ENCODE assay signal across 8 mouse cellular contexts in genomic region chr2:61811507-61812421, GRCm38 (mm10). TPM values are rescaled to one million over a fixed set of nuclear protein-coding genes. Genes with fewer than 3 reads are reported as not detected.
DNase-seq lines count a peak whose midpoint lies in the region; ATAC-seq and TF ChIP-seq lines count a peak whose summit lies in the region.

No protein-coding gene starts in this region.

- H3K4me1 ChIP-seq in lung, embryonic 15.5 days: peaks cover 25% of the 10 kb centered on the region
- H3K4me1 ChIP-seq in forebrain, embryonic 12.5 days: peaks cover 25% of the 10 kb centered on the region
- H3K4me1 ChIP-seq in hindbrain, postnatal 0 days (ENCODE audit: insufficient read depth, low read length): peaks cover 6% of the 10 kb centered on the region; the same call in 1 of the 2 replicates
- peaks cover 8% of the 10 kb centered on the region for H3K4me1 ChIP-seq in liver, embryonic 16.5 days (ENCODE audit: control insufficient read depth, low read depth, low read length)

- ATAC-seq in lung, embryonic 15.5 days (ENCODE audit: borderline replicate concordance, extremely low read depth, low FRiP score, low TSS enrichment): peak; percentile 81
- ATAC-seq in forebrain, embryonic 12.5 days (ENCODE audit: low FRiP score): peak; percentile 73
- ATAC-seq in hindbrain, postnatal 0 days: peak; percentile 55
- peak; percentile 48 for ATAC-seq in liver, embryonic 16.5 days (ENCODE audit: low read depth)

- H3K36me3 ChIP-seq in lung, embryonic 15.5 days: no peaks in the 10 kb centered on the region
- H3K36me3 ChIP-seq in forebrain, embryonic 12.5 days (replicated peaks): no peaks in the 10 kb centered on the region
- no peaks in the 10 kb centered on the region for H3K36me3 ChIP-seq in hindbrain, postnatal 0 days (ENCODE audit: insufficient read depth, low read length)
- no peaks in the 10 kb centered on the region for H3K36me3 ChIP-seq in liver, embryonic 16.5 days (ENCODE audit: control insufficient read depth, insufficient read depth)

- TF ChIP-seq CTCF in hindbrain, postnatal 0 days (IDR thresholded peaks at IDR 0.05; ENCODE audit: low read depth): no peak

- no peak for DNase-seq in lung, adult 18-20 months
- DNase-seq in adrenal gland, postnatal 36 days: peak; percentile 58 to 63
- peak; percentile 49 for DNase-seq in hindbrain, postnatal 0 days (ENCODE audit: low spot score)
- DNase-seq in retina, postnatal 1 day: peak; percentile 79
- no peak for DNase-seq in natural killer cell, adult 2 months (ENCODE audit: low spot score in 2 of 2)

- peak overlapping the region; percentile 97 for H3K4me2 ChIP-seq in lung, embryonic 15.5 days
- peak overlapping the region; percentile 85 for H3K4me2 ChIP-seq in forebrain, embryonic 12.5 days
- peak overlapping the region; percentile 78 for H3K4me2 ChIP-seq in hindbrain, postnatal 0 days (ENCODE audit: low read depth, low read length)
- H3K4me2 ChIP-seq in liver, embryonic 16.5 days (ENCODE audit: low read depth, low read length): peak overlapping the region; percentile 57

- H3K27me3 ChIP-seq in lung, embryonic 15.5 days: peaks cover 92% of the 10 kb centered on the region
- H3K27me3 ChIP-seq in forebrain, embryonic 12.5 days: peaks cover 67% of the 10 kb centered on the region
- peaks cover 63% of the 10 kb centered on the region for H3K27me3 ChIP-seq in hindbrain, postnatal 0 days (ENCODE audit: insufficient read depth, low read length)
- peaks cover 93% of the 10 kb centered on the region for H3K27me3 ChIP-seq in liver, embryonic 16.5 days (ENCODE audit: control insufficient read depth, insufficient read depth, low read depth, low read length)

- H3K4me3 ChIP-seq in lung, embryonic 15.5 days: peak overlapping the region; percentile 51
- peak overlapping the region; percentile 53 for H3K4me3 ChIP-seq in forebrain, embryonic 12.5 days (replicated peaks)
- peak overlapping the region; percentile 47 for H3K4me3 ChIP-seq in hindbrain, postnatal 0 days (ENCODE audit: low read length)
- H3K4me3 ChIP-seq in liver, embryonic 16.5 days (ENCODE audit: low read depth, low read length): peak overlapping the region; percentile 49

- 1% methylated on average over 111 of the region's 121 CpGs for WGBS in lung, embryonic 15.5 days
- WGBS in forebrain, embryonic 12.5 days: under 1% methylated on average over 113 of the region's 121 CpGs
- WGBS in hindbrain, postnatal 0 days: under 1% methylated on average over 115 of the region's 121 CpGs
- WGBS in liver, embryonic 16.5 days (ENCODE audit: insufficient replicate concordance): under 1% methylated on average over 107 of the region's 121 CpGs

- peak overlapping the region; percentile 38 for H3K9ac ChIP-seq in lung, embryonic 15.5 days
- peak overlapping the region; percentile 75 for H3K9ac ChIP-seq in forebrain, embryonic 12.5 days
- H3K9ac ChIP-seq in hindbrain, postnatal 0 days (replicated peaks; ENCODE audit: low read length): peak overlapping the region; percentile 46
- H3K9ac ChIP-seq in liver, embryonic 16.5 days (ENCODE audit: low read depth, low read length): no peak overlapping the region

- no peaks in the 10 kb centered on the region for H3K9me3 ChIP-seq in lung, embryonic 15.5 days
- H3K9me3 ChIP-seq in forebrain, embryonic 12.5 days: no peaks in the 10 kb centered on the region
- no peaks in the 10 kb centered on the region for H3K9me3 ChIP-seq in hindbrain, postnatal 0 days (ENCODE audit: low read length)
- no peaks in the 10 kb centered on the region for H3K9me3 ChIP-seq in liver, embryonic 16.5 days (replicated peaks; ENCODE audit: control insufficient read depth, low read length)

- H3K27ac ChIP-seq in lung, embryonic 15.5 days: no peak overlapping the region
- peak overlapping the region; percentile 78 for H3K27ac ChIP-seq in forebrain, embryonic 12.5 days
- H3K27ac ChIP-seq in hindbrain, postnatal 0 days: no peak overlapping the region
- no peak overlapping the region for H3K27ac ChIP-seq in liver, embryonic 16.5 days (ENCODE audit: low read length)

RNA-seq across cellular contexts. Expression of gene Tbr1, which starts 9.0 kb away (rescaled TPM):
- polyA plus RNA-seq in lung, embryonic 15.5 days (2015; fragmentation: Nextera tagmentation; extraction: Ambion mirVana): 0.08 and 0.09 TPM in 2 replicates
- not detected for total RNA-seq in adrenal gland, postnatal 36 days (2021)
- polyA plus RNA-seq in forebrain, embryonic 12.5 days (2016; fragmentation: Nextera tagmentation; extraction: Ambion mirVana): 42.2 and 45.3 TPM in 2 replicates
- total RNA-seq in hindbrain, postnatal 0 days (2014; rRNA removed): 0.58 and 1.1 TPM in 2 replicates
- polyA plus RNA-seq in hindbrain, postnatal 0 days (2015; fragmentation: Nextera tagmentation; extraction: Ambion mirVana): 0.48 and 0.50 TPM in 2 replicates
- polyA plus RNA-seq in liver, embryonic 16.5 days (2015; fragmentation: Nextera tagmentation; extraction: Ambion mirVana): not detected in 2 replicates

Comparison
In these comparisons a context has a peak if more than half of its experiments do, and no peak if none do; other contexts are left out.
1. DNase-seq: peak in adrenal gland, postnatal 36 days (2 of 2), hindbrain, postnatal 0 days (single experiment) and retina, postnatal 1 day (single experiment); none in lung, adult 18-20 months (0 of 2) and natural killer cell, adult 2 months (0 of 2).
2. RNA of gene Tbr1, which starts 9.0 kb away (polyA plus RNA-seq): 42.2 to 45.3 TPM in forebrain, embryonic 12.5 days; 0.48 to 0.50 TPM in hindbrain, postnatal 0 days, 0.08 to 0.09 TPM in lung, embryonic 15.5 days and not detected in liver, embryonic 16.5 days; every median in the first group is over 10 times any median in the second.
3. Peak in every context shown above with its lines, with median percentiles within 50 percentile points of each other: ATAC-seq, H3K4me2 ChIP-seq and H3K4me3 ChIP-seq.